Mouse (Mus musculus): Measurements from ENCODE around the gene Wbp11.
"Not testable (repeated sequence)": the region's sequence is repeated elsewhere in the genome, so short reads cannot be mapped to it uniquely, and the experiment has no call there.

Wbp11 gene

GRCm38 (mm10) chr6:136803739-136804633 is 24.0 kb downstream of the Wbp11 start, which contains the start of gene Hist4h4:
Gene Hist4h4 (minus strand): TSS chr6:136804415.
- DNase-seq (ENCODE audit: extremely low spot score), result peak; percentile 95

GRCm38 (mm10) chr6:136803093-136803738 is 24.8 kb downstream of the Wbp11 start:
- no peak for DNase-seq (ENCODE audit: extremely low spot score)

- no peak for DNase-seq (ENCODE audit: extremely low spot score)
Observed at GRCm38 (mm10) chr6:136801274-136801673, 26.8 kb downstream of the Wbp11 start.

- no peak for DNase-seq (ENCODE audit: extremely low spot score)
Observed at GRCm38 (mm10) chr6:136800710-136801109, 27.3 kb downstream of the Wbp11 start.

- DNase-seq (ENCODE audit: extremely low spot score), result not testable (repeated sequence)
Observed at GRCm38 (mm10) chr6:136797874-136798693, 29.9 kb downstream of the Wbp11 start.

- DNase-seq (ENCODE audit: extremely low spot score), result no peak
Observed at GRCm38 (mm10) chr6:136795850-136796249, 32.2 kb downstream of the Wbp11 start.

GRCm38 (mm10) chr6:136795110-136795509 is 32.9 kb downstream of the Wbp11 start:
- no peak for DNase-seq (ENCODE audit: extremely low spot score)

GRCm38 (mm10) chr6:136793831-136794525 is 34.1 kb downstream of the Wbp11 start:
- peak; percentile 38 for DNase-seq (ENCODE audit: extremely low spot score)

GRCm38 (mm10) chr6:136792884-136793758 is 34.9 kb downstream of the Wbp11 start:
- DNase-seq (ENCODE audit: extremely low spot score), result no peak

GRCm38 (mm10) chr6:136789391-136789971 is 38.6 kb downstream of the Wbp11 start:
- DNase-seq (ENCODE audit: extremely low spot score), result no peak

GRCm38 (mm10) chr6:136782761-136783160 is 45.3 kb downstream of the Wbp11 start:
- DNase-seq (ENCODE audit: extremely low spot score), result no peak

- DNase-seq (ENCODE audit: extremely low spot score), result no peak
Observed at GRCm38 (mm10) chr6:136782146-136782545, 45.9 kb downstream of the Wbp11 start.

- no peak for DNase-seq (ENCODE audit: extremely low spot score)
Observed at GRCm38 (mm10) chr6:136781377-136781986, 46.6 kb downstream of the Wbp11 start, which contains the start of gene Gucy2c. Gene Gucy2c (minus strand): TSS chr6:136781765.

- no peak for DNase-seq (ENCODE audit: extremely low spot score)
Observed at GRCm38 (mm10) chr6:136776392-136776791, 51.6 kb downstream of the Wbp11 start.

GRCm38 (mm10) chr6:136769859-136770258 is 58.2 kb downstream of the Wbp11 start:
- no peak for DNase-seq (ENCODE audit: extremely low spot score)

- DNase-seq (ENCODE audit: extremely low spot score), result no peak
Observed at GRCm38 (mm10) chr6:136769143-136769542, 58.9 kb downstream of the Wbp11 start.

GRCm38 (mm10) chr6:136763912-136764311 is 64.1 kb downstream of the Wbp11 start:
- DNase-seq (ENCODE audit: extremely low spot score), result no peak

Measured in embryo, embryonic 9.5 days (tissue).